Mouse (Mus musculus): ENCODE data around the gene Epb41. TPM values are rescaled to one million over a fixed set of nuclear protein-coding genes. Genes with fewer than 3 reads are reported as not detected.

Epb41 gene
- total RNA-seq (2021) (10 to 100 TPM; 59.3 to 66.6 TPM), polyA plus RNA-seq (2012; rRNA removed) (12.2 and 14.7 TPM in 2 replicates)
- long read RNA-seq, full-length matches to known transcripts = 4 of 13 reads
- long read RNA-seq, partial matches to known transcripts = 2 of 13 reads
- long read RNA-seq, other reads (novel, unspliced or antisense) = 7 of 13 reads

- peak; percentile 100 for DNase-seq
Observed at GRCm38 (mm10) chr4:132074933-132075769, at the start of gene Epb41. Gene Epb41, minus strand, starts transcription at chr4:132075321.

- peak; percentile 43 for DNase-seq
Observed at GRCm38 (mm10) chr4:132123166-132123565, 48.0 kb upstream of the Epb41 start.

- no peak for DNase-seq
Observed at GRCm38 (mm10) chr4:132121674-132122073, 46.6 kb upstream of the Epb41 start.

GRCm38 (mm10) chr4:132119566-132119965, 44.4 kb upstream of the Epb41 start:
- DNase-seq = no peak

- DNase-seq = no peak
Observed at GRCm38 (mm10) chr4:132116315-132116714, 41.2 kb upstream of the Epb41 start.

- DNase-seq = no peak
Observed at GRCm38 (mm10) chr4:132113411-132114095, 38.4 kb upstream of the Epb41 start.

- DNase-seq = no peak
Observed at GRCm38 (mm10) chr4:132111227-132111626, 36.1 kb upstream of the Epb41 start.

- no peak for DNase-seq
Observed at GRCm38 (mm10) chr4:132108221-132108620, 33.1 kb upstream of the Epb41 start.

GRCm38 (mm10) chr4:132101152-132101551, 26.0 kb upstream of the Epb41 start:
- no peak for DNase-seq

GRCm38 (mm10) chr4:132099548-132099947, 24.4 kb upstream of the Epb41 start:
- no peak for DNase-seq

GRCm38 (mm10) chr4:132095043-132095442, 19.9 kb upstream of the Epb41 start:
- DNase-seq = no peak

GRCm38 (mm10) chr4:132093928-132094327, 18.8 kb upstream of the Epb41 start:
- no peak for DNase-seq

- DNase-seq = peak; percentile 43
Observed at GRCm38 (mm10) chr4:132093136-132093535, 18.0 kb upstream of the Epb41 start.

- peak; percentile 42 for DNase-seq
Observed at GRCm38 (mm10) chr4:132088921-132089320, 13.8 kb upstream of the Epb41 start.

GRCm38 (mm10) chr4:132085114-132085513, 10.0 kb upstream of the Epb41 start:
- no peak for DNase-seq

GRCm38 (mm10) chr4:132080492-132080983, 5.4 kb upstream of the Epb41 start:
- no peak for DNase-seq

- peak; percentile 68 for DNase-seq
Observed at GRCm38 (mm10) chr4:132079555-132080275, 4.6 kb upstream of the Epb41 start.

GRCm38 (mm10) chr4:132078296-132078714, 3.2 kb upstream of the Epb41 start:
- peak; percentile 54 for DNase-seq

- DNase-seq = no peak
Observed at GRCm38 (mm10) chr4:132077445-132077844, 2.3 kb upstream of the Epb41 start.

- DNase-seq = peak; percentile 78
Observed at GRCm38 (mm10) chr4:132076480-132077405, 1.6 kb upstream of the Epb41 start.

GRCm38 (mm10) chr4:132075796-132076195, 675 bp upstream of the Epb41 start:
- peak; percentile 58 for DNase-seq
